Mouse (Mus musculus): Measurements from ENCODE around the gene Tmem255b.

The Tmem255b gene

GRCm38 (mm10) chr8:13434889-13435288 lies at the start of gene Tmem255b:
Gene Tmem255b (plus strand): TSS chr8:13435189.
- DNase-seq = no peak

- DNase-seq = no peak
Observed at GRCm38 (mm10) chr8:13386366-13386765, 48.6 kb upstream of the Tmem255b start.

GRCm38 (mm10) chr8:13387728-13388127 lies 47.3 kb upstream of the Tmem255b start:
- no peak for DNase-seq

GRCm38 (mm10) chr8:13388744-13389143 lies 46.2 kb upstream of the Tmem255b start:
- DNase-seq = no peak

GRCm38 (mm10) chr8:13393869-13394268 lies 41.1 kb upstream of the Tmem255b start:
- no peak for DNase-seq

GRCm38 (mm10) chr8:13396725-13397124 lies 38.3 kb upstream of the Tmem255b start, which contains the start of gene Atp4b:
Gene Atp4b (minus strand): TSS chr8:13396825.
- no peak for DNase-seq

- no peak for DNase-seq
Observed at GRCm38 (mm10) chr8:13403517-13403916, 31.5 kb upstream of the Tmem255b start.

- no peak for DNase-seq
Observed at GRCm38 (mm10) chr8:13404666-13405131, 30.3 kb upstream of the Tmem255b start, which contains the start of gene Grk1. Gene Grk1 (plus strand): TSS chr8:13405081.

GRCm38 (mm10) chr8:13406011-13406410 lies 29.0 kb upstream of the Tmem255b start:
- no peak for DNase-seq

- peak; percentile 36 for DNase-seq
Observed at GRCm38 (mm10) chr8:13411597-13411996, 23.4 kb upstream of the Tmem255b start.

- DNase-seq = peak; percentile 39
Observed at GRCm38 (mm10) chr8:13412891-13413558, 22.0 kb upstream of the Tmem255b start.

GRCm38 (mm10) chr8:13413823-13414390 lies 21.1 kb upstream of the Tmem255b start:
- DNase-seq = no peak

GRCm38 (mm10) chr8:13415879-13416278 lies 19.1 kb upstream of the Tmem255b start:
- no peak for DNase-seq

GRCm38 (mm10) chr8:13419111-13419639 lies 15.8 kb upstream of the Tmem255b start:
- DNase-seq = no peak

- no peak for DNase-seq
Observed at GRCm38 (mm10) chr8:13420970-13421369, 14.0 kb upstream of the Tmem255b start.

- DNase-seq = no peak
Observed at GRCm38 (mm10) chr8:13427351-13427750, 7.6 kb upstream of the Tmem255b start.

- no peak for DNase-seq
Observed at GRCm38 (mm10) chr8:13428156-13428555, 6.8 kb upstream of the Tmem255b start.

GRCm38 (mm10) chr8:13430412-13430811 lies 4.6 kb upstream of the Tmem255b start:
- no peak for DNase-seq

GRCm38 (mm10) chr8:13430866-13431265 lies 4.1 kb upstream of the Tmem255b start:
- no peak for DNase-seq

GRCm38 (mm10) chr8:13433130-13433529 lies 1.9 kb upstream of the Tmem255b start:
- no peak for DNase-seq

- no peak for DNase-seq
Observed at GRCm38 (mm10) chr8:13436052-13436451, 1.1 kb downstream of the Tmem255b start.

GRCm38 (mm10) chr8:13437531-13437930 lies 2.5 kb downstream of the Tmem255b start:
- DNase-seq = no peak

- DNase-seq = no peak
Observed at GRCm38 (mm10) chr8:13442152-13442551, 7.2 kb downstream of the Tmem255b start.

GRCm38 (mm10) chr8:13446456-13446855 lies 11.5 kb downstream of the Tmem255b start:
- no peak for DNase-seq
